Mouse (Mus musculus): ENCODE measurements at regions not wholly inside any gene's neighbourhood (a gene's known extent, or its start where the extent isn't known, plus 50 kb on each side); places are given as distances from the start of the nearest gene placed in this dataset.

DNA sequence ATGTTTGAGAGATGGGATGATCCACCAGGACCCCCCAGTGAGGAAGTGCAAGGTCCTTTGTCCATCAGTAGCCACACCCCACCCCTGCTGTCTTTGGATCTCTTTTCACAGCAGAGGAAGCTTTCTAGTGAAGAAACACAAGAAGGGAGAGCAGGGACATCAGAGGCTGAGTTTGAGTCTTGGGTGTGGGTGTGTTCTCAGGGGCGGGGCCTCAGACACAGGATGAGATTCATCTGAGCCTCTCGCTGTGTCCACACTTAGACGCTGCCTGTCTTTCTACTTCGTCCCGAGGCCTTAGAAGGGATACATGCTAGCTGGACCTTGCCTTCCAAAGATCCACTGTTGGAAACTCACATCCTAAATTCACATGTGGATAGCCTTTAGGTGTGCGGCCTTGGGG is 893.5 kb upstream of the Car8 start:
- Histone ChIP-seq H3K4me2 (replicated peaks) (no peak overlapping the region), H3K9ac (no peak overlapping the region), H3K27ac (replicated peaks) (no peak overlapping the region), H3K9me3 (replicated peaks) (no peaks in the 10 kb centered on the region), H3K36me3 (no peaks in the 10 kb centered on the region), H3K4me1 (peaks cover 9% of the 10 kb centered on the region; the same call in 1 of the 2 replicates), H3K27me3 (peaks cover 3% of the 10 kb centered on the region; the same call in 1 of the 2 replicates), H3K4me3 (replicated peaks) (no peak overlapping the region)
- no peak for ATAC-seq (ENCODE audit: insufficient number of reproducible peaks, low FRiP score, low TSS enrichment, low read depth)
- 86% methylated on average over 6 of the region's 6 CpGs for WGBS

DNA sequence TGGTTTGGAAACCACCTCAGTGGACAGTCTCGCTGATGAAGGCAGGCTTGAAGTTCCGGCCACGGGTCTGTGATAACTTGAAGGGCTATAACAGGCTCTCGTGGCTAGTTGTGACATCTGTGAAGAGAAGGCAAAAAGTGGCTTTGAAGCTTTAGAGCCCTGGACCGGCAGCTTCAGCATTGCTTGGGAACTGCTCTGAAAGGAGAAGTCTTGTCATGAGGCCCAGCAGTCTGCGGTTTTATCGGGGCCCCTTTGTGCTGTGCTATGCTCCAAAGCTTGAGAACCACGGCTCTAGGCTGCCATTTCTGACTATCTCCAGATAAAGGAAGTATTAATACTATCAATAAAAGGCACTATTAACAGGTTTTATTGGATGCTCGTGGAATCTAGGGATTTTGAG is 892.8 kb upstream of the Car8 start:
- no peak overlapping the region for H3K27ac ChIP-seq (replicated peaks)
- WGBS: 81% methylated on average over 9 of the region's 9 CpGs
- H3K4me2 ChIP-seq (replicated peaks): no peak overlapping the region
- H3K36me3 ChIP-seq: no peaks in the 10 kb centered on the region
- peaks cover 6% of the 10 kb centered on the region; the same call in 1 of the 2 replicates for H3K4me1 ChIP-seq
- H3K9me3 ChIP-seq (replicated peaks): no peaks in the 10 kb centered on the region
- no peak overlapping the region for H3K4me3 ChIP-seq (replicated peaks)
- ATAC-seq (ENCODE audit: insufficient number of reproducible peaks, low FRiP score, low TSS enrichment, low read depth): no peak
- peaks cover 3% of the 10 kb centered on the region; the same call in 1 of the 2 replicates for H3K27me3 ChIP-seq
- H3K9ac ChIP-seq: no peak overlapping the region

DNA sequence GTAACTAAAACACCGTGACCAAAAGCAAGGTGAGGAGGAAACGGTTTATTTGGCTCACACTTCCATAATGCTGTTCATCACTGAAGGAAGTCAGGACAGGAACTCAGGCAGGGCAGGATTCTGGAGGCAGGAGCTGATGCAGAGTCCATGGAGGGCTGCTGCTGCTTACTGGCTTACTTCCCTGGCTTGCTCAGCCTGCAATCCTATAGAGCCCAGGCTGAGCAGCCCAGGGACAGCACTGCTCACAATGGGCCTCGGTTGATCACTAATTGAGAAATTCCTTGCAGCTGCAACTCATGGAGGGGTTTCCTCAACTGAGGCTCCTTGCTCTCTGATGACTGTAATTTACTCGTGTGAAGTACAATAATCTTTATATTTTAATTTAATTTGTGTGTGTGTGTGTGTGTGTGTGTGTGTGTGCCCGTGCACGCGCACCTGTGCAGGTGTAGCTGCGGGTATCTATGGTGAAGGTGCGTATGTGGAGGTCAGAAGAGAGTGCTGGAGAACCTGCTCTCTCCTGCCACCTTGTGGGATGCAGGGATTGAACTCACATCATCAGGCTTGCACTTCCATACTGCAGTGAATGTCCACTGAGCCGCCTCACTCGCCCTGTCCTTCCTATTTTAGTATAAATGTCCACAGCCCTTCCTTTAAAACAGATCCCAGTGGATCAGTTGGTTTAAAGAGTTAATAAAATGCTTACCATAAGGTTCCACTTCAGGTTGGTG is 886.6 kb upstream of the Car8 start:
- Histone ChIP-seq H3K27me3 (no peaks in the 10 kb centered on the region), H3K36me3 (no peaks in the 10 kb centered on the region), H3K27ac (replicated peaks) (no peak overlapping the region), H3K9ac (no peak overlapping the region), H3K4me1 (no peaks in the 10 kb centered on the region), H3K9me3 (replicated peaks) (no peaks in the 10 kb centered on the region), H3K4me3 (replicated peaks) (no peak overlapping the region), H3K4me2 (replicated peaks) (no peak overlapping the region)
- ATAC-seq (ENCODE audit: insufficient number of reproducible peaks, low FRiP score, low TSS enrichment, low read depth): no peak
- WGBS: 36% methylated on average over 11 of the region's 11 CpGs

DNA sequence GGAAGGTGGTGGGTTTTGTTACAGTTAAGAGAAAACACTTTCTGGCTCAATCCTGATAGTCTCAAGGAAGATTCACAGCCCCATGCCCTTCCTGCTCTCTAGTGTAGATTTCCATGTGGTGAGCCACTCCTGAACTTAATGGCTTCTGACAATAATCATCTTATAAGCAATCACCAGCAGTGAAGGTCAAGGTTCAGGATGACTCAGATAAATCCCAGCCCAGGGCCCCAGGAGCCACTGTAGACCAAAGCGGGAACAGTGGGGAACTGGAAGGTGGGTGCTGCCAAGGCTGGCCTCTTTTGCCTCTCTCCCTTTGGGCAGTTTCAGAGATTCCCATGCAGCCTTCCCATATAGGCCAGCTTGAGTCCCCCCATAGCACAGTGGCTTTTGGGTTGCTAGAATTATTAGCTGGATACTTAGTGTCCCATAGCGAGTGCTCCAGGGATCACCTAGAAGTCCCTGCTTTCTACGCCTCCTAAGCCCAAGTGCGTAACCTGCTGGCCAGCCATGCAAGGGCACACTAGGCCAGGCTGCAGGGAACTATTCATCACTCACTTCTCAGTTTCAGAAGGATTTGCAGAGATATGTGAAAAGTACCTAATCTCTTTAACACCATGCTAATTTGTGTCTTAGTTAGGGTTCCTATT is 885.9 kb upstream of the Car8 start:
- 92% methylated on average over 4 of the region's 4 CpGs for WGBS

GRCm38 (mm10) chr4:9124109-9124508 is 885.3 kb upstream of the Car8 start:
- Histone ChIP-seq H3K9ac (no peak overlapping the region), H3K27ac (replicated peaks) (no peak overlapping the region), H3K4me1 (no peaks in the 10 kb centered on the region), H3K27me3 (no peaks in the 10 kb centered on the region), H3K4me2 (replicated peaks) (no peak overlapping the region), H3K9me3 (replicated peaks) (no peaks in the 10 kb centered on the region), H3K36me3 (no peaks in the 10 kb centered on the region), H3K4me3 (replicated peaks) (no peak overlapping the region)
- WGBS: 52% methylated on average over 5 of the region's 5 CpGs
- ATAC-seq (ENCODE audit: insufficient number of reproducible peaks, low FRiP score, low TSS enrichment, low read depth): no peak

More for the DNA sequence above, 885.9 kb upstream of the Car8 start:
- Histone ChIP-seq H3K9me3 (replicated peaks) (no peaks in the 10 kb centered on the region), H3K4me3 (replicated peaks) (no peak overlapping the region), H3K9ac (no peak overlapping the region), H3K4me2 (replicated peaks) (no peak overlapping the region), H3K36me3 (no peaks in the 10 kb centered on the region), H3K27me3 (no peaks in the 10 kb centered on the region), H3K4me1 (no peaks in the 10 kb centered on the region), H3K27ac (replicated peaks) (no peak overlapping the region)
- no peak for ATAC-seq (ENCODE audit: insufficient number of reproducible peaks, low FRiP score, low TSS enrichment, low read depth)

DNA sequence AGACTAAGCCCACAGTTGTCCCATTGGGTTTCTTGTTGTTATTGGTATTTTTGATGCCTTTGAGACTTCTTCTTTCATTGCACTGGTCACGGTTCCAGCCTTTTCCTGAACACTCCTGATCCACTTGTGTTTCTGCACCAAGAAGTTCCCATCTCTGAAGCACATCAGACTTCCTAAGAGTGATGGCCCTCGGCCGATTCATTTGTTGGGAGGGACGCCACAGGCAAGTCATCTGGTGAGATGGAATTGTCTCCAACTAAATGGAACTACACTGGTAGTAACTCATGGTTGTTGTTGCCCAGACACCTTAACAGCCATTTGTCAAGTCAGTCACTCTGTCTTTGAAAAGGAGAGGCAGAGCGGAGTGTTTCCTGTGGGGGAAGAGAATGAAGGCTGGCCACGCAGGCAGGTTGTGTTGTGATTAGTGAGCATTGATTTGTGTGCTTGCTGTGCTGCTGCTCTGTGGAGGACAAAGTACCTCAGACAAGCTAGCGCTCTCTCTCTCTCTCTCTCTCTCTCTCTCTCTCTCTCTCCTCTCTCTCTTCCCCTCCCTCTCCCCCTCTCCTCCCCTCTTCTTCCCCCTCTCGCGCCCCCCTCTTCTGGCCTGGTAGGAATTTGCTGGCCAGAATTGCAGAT is 884.7 kb upstream of the Car8 start:
- no peak for ATAC-seq (ENCODE audit: insufficient number of reproducible peaks, low FRiP score, low TSS enrichment, low read depth)
- H3K36me3 ChIP-seq: no peaks in the 10 kb centered on the region
- no peak overlapping the region for H3K4me3 ChIP-seq (replicated peaks)
- H3K9me3 ChIP-seq (replicated peaks): no peaks in the 10 kb centered on the region
- H3K9ac ChIP-seq: no peak overlapping the region
- H3K4me1 ChIP-seq: no peaks in the 10 kb centered on the region
- WGBS: 67% methylated on average over 9 of the region's 9 CpGs
- no peak overlapping the region for H3K27ac ChIP-seq (replicated peaks)
- no peaks in the 10 kb centered on the region for H3K27me3 ChIP-seq
- H3K4me2 ChIP-seq (replicated peaks): no peak overlapping the region

DNA sequence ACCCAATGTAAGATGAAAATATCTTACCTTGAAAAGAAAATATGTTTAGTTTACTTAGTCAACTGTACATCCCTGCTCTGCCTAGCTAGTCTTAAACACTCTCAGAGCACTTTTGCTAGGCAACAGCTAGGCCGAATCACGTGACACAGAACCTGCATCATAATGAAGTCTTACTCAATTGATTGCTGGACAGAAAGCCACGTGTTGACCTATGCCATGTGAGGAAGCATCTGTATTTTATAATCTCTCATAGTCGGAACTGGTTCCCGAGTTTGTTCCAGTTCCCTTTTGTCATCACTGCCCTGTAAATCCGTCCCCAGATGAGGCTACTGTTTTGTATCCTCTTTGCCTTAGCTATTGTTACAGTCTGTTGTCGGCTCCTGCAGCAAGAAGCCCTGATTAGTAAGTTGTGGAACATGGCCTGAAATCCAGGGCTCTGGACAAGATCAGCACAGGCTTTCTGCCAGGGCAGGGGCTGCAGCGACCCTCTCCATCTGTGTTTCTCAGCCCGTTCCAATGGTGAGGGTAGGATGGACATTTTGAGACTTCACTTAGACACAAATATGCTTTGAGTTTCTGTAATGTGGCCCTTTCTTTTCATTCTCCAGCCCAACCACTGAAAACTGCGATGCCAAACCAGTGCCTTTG is 883.9 kb upstream of the Car8 start:
- ATAC-seq (ENCODE audit: insufficient number of reproducible peaks, low FRiP score, low TSS enrichment, low read depth): no peak
- H3K9ac ChIP-seq: no peak overlapping the region
- no peaks in the 10 kb centered on the region for H3K36me3 ChIP-seq
- WGBS: 76% methylated on average over 10 of the region's 10 CpGs
- no peak overlapping the region for H3K27ac ChIP-seq (replicated peaks)
- H3K27me3 ChIP-seq: no peaks in the 10 kb centered on the region
- H3K4me1 ChIP-seq: no peaks in the 10 kb centered on the region
- no peak overlapping the region for H3K4me2 ChIP-seq (replicated peaks)
- H3K9me3 ChIP-seq (replicated peaks): no peaks in the 10 kb centered on the region
- no peak overlapping the region for H3K4me3 ChIP-seq (replicated peaks)

- H3K4me3 ChIP-seq (replicated peaks): no peak overlapping the region
- no peak for ATAC-seq (ENCODE audit: insufficient number of reproducible peaks, low FRiP score, low TSS enrichment, low read depth)
- no peaks in the 10 kb centered on the region for H3K4me1 ChIP-seq
- no peaks in the 10 kb centered on the region for H3K36me3 ChIP-seq
- WGBS: 52% methylated on average over 4 of the region's 4 CpGs
- H3K9ac ChIP-seq: no peak overlapping the region
- H3K9me3 ChIP-seq (replicated peaks): no peaks in the 10 kb centered on the region
- H3K4me2 ChIP-seq (replicated peaks): no peak overlapping the region
- no peak overlapping the region for H3K27ac ChIP-seq (replicated peaks)
- H3K27me3 ChIP-seq: no peaks in the 10 kb centered on the region
Observed at GRCm38 (mm10) chr4:9116955-9117647, 878.3 kb upstream of the Car8 start.

GRCm38 (mm10) chr4:9115874-9116273 is 877.0 kb upstream of the Car8 start:
- H3K36me3 ChIP-seq: no peaks in the 10 kb centered on the region
- no peaks in the 10 kb centered on the region for H3K9me3 ChIP-seq (replicated peaks)
- H3K9ac ChIP-seq: no peak overlapping the region
- 21% methylated on average over 7 of the region's 7 CpGs for WGBS
- H3K4me3 ChIP-seq (replicated peaks): no peak overlapping the region
- no peak for ATAC-seq (ENCODE audit: insufficient number of reproducible peaks, low FRiP score, low TSS enrichment, low read depth)
- H3K27me3 ChIP-seq: no peaks in the 10 kb centered on the region
- no peak overlapping the region for H3K4me2 ChIP-seq (replicated peaks)
- no peak overlapping the region for H3K27ac ChIP-seq (replicated peaks)
- no peaks in the 10 kb centered on the region for H3K4me1 ChIP-seq

DNA sequence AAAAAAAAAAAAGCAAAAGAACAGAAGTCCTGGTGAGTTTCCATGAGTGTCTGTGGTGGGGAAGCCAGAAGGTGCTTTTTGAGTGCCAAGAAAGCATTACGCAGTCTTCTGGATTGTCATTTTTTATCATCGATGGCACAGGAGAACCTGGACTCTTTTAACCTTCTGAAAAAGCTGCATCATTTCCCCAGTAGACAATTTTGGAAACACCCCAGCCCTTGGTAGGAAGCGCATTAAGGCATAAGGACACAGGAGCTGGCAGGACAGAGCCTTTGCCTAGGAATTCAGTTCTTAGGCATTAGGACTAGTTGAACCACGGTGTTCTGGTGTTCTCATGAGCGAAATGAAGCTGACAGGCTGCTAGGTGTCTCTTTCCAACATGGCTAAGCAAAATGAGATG is 875.1 kb upstream of the Car8 start:
- Histone ChIP-seq H3K36me3 (no peaks in the 10 kb centered on the region), H3K27me3 (no peaks in the 10 kb centered on the region), H3K4me1 (no peaks in the 10 kb centered on the region), H3K9me3 (replicated peaks) (no peaks in the 10 kb centered on the region), H3K27ac (replicated peaks) (no peak overlapping the region), H3K9ac (no peak overlapping the region), H3K4me3 (replicated peaks) (no peak overlapping the region), H3K4me2 (replicated peaks) (no peak overlapping the region)
- WGBS: 91% methylated on average over 5 of the region's 5 CpGs
- ATAC-seq (ENCODE audit: insufficient number of reproducible peaks, low FRiP score, low TSS enrichment, low read depth): no peak

GRCm38 (mm10) chr4:9110355-9110754 is 871.5 kb upstream of the Car8 start:
- H3K4me3 ChIP-seq (replicated peaks): no peak overlapping the region

More at GRCm38 (mm10) chr4:9110355-9110754, 871.5 kb upstream of the Car8 start:
- no peaks in the 10 kb centered on the region for H3K4me1 ChIP-seq
- H3K27me3 ChIP-seq: no peaks in the 10 kb centered on the region
- no peak overlapping the region for H3K4me2 ChIP-seq (replicated peaks)
- H3K27ac ChIP-seq (replicated peaks): no peak overlapping the region
- H3K9ac ChIP-seq: no peak overlapping the region
- ATAC-seq (ENCODE audit: insufficient number of reproducible peaks, low FRiP score, low TSS enrichment, low read depth): no peak
- H3K9me3 ChIP-seq (replicated peaks): no peaks in the 10 kb centered on the region
- 65% methylated on average over 7 of the region's 7 CpGs for WGBS
- H3K36me3 ChIP-seq: no peaks in the 10 kb centered on the region
